Mouse (Mus musculus) adrenal gland, adult 18-20 months (tissue): ENCODE measurements around the gene Fam214a. TPM values are rescaled to one million over a fixed set of nuclear protein-coding genes. Genes with fewer than 3 reads are reported as not detected.
A peak's percentile ranks its signal among the peaks of the same experiment; 100 is the strongest.

Experiments
- DNase-seq, 2 experiments: peaks; one replicate each; pipeline ENCODE4 v3.0.0; 2021 to 2022; ENCODE audit warnings: low spot score in 2 of 2
- total RNA-seq, 2 experiments: library from RNA; stranded (reverse); gene quantifications; 1 replicate in 1 of 2; 2 replicates in 1 of 2; pipeline ENCODE4 v1.2.3; 2021

Fam214a gene
- total RNA-seq, 2 experiments from 2014 or later = 65.1 to 78.0 TPM

- no peak for DNase-seq
Observed at GRCm38 (mm10) chr9:74946713-74947402, 5.8 kb upstream of the Fam214a start.

DNA sequence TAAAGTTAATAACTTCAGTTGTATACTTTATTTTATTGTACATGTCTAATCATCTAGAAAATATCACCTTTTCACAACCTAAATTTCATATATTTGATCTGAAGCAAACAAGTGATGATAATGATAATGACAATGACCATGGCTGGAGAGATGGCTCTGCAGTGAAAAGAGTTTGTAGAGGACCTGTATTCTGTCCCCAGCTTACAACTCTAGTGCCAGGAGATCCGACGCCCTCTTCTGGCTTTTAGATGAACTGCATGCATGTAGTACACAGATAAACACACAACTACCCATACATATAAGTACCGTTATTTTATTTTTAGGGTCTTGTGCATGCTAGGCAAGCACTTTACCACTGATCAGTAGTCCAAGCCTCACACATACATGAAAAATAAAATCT is 1.2 kb upstream of the Fam214a start:
- no peak for DNase-seq

DNA sequence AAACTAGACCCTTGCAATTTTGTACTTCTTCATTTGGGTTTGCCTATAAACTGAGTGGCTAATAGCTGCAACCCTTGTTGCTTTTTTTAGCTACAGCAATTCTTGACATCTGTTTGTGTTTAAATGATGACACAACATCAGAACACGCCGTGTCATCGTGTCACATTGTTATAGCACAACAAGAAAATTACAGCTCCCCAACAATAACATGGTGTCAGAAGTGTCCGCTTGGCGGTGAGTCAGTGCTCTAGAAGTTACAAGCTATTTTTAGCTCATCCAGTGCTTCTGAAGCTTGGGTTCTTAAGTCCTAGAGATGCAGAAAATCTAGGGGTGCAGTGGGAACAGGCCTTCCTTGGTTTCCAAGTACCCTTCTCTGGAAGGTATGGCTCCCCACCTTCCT is 578 bp upstream of the Fam214a start:
- no peak for DNase-seq

DNA sequence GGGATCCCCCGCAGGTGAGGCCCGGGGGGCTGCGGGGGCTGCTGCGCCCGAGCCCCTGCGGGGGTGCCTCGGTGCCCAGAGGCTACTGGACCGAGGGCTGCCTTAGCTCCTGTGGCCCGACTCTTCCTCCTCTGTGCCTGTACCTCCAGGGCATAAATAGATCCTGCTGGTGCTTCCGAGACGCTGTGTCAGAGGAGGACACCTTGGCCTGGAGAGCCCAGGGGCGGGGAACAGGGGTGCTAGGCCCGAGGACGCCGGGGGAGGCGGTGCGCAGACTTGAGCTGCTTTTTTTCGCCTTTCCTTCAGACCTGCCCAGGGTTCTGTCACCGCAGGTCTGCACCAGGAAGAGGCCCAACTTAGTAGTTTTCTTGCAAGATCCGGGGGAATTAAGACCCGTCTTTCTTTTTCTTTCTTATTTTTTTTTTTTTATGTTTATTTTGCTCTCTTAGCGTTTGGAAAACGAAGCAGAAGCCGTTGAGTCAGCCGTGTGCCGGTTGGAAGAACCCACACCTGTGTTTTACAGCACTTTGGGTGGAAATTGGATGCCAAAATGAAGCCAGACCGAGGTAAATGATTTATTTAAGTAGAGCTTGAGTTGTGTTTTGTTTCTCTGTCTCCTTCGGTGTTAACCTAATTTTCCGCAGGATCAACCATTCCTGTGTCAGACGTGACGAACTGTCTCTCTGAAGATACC is 728 bp downstream of the Fam214a start:
- peak; percentile 62 to 73 for DNase-seq

DNA sequence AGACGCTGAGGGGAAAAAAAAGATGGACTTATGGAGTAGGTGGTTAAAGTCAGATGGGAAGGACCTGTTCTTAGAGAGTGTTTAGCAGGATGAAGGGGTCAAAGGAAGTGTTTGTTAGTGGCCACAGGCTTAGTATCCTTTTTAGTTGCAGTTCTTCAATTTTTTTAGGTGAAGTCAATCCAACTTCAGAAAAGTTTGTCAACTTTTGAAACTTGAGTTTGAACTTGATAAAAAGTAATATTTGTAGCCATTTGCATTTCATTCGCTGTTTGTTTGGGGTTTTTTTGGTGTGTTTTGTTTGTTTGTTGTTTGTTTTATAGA is 1.2 kb downstream of the Fam214a start:
- DNase-seq = no peak

DNA sequence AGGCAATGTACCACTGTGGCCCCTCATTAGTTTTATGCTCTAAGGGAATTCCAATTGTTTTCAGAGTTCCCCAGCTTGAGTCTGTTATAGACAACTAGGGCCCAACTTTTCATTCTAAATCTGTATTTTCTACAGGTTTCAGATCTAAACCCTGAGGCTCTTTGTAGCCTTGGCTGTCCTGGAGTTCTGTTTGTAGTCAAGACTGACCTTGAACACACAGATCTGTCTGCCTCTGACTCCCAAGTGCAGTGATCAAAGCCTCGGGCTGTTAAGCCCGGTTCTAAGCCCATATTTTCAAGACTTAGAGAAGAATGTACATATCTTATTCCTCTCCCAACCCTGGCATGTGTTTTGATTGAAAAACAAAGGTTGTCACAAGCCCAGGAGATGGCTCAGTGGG is 1.7 kb downstream of the Fam214a start:
- no peak for DNase-seq

- no peak for DNase-seq
Observed at GRCm38 (mm10) chr9:74960630-74961029, 7.9 kb downstream of the Fam214a start.

DNA sequence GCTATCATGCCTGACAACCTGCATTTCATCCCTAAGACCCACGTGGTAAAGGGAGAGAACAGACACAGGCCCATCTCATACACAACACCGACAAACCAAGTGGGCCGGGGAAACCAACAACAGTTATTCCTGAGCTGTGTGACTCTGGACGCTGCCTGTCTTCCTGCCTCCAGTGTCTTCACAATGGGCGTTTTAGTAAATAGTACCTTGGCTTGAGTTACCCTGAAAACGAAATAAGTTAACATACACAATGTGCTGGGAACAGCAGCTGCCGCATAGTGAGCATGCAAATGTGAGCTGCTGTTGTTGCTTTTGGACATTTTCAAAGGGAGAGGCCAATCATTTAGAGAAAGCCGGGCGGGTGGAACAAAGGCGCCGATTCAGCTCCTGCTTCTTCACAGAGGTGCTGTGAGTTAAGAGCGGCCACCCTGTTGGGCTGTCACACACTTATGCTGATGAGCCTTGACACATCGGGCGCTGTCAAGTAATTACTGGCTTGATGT is 8.4 kb downstream of the Fam214a start:
- no peak for DNase-seq

DNA sequence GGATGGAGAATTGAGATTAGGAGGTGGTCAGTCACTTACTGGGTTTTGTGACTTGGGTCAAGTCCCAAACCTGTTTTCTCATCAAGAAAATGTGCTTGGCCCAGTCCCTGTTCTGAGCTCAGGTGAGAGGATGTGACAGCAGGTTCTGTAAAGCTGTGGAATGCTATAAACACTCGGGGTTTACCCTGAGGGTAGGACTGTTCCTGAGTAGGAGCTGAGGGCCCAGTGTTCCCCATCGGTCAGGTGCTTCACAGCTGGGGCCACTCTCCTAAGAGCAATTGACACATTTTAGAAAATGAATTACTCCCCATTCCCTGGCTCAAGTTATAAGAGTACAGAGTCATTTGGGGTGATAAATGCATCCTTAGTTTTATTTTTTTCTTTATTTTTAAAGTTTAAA is 11.3 kb downstream of the Fam214a start:
- DNase-seq = no peak

GRCm38 (mm10) chr9:74964866-74965384 is 12.2 kb downstream of the Fam214a start:
- no peak for DNase-seq

- no peak for DNase-seq
Observed at GRCm38 (mm10) chr9:74966200-74966599, 13.5 kb downstream of the Fam214a start.

DNA sequence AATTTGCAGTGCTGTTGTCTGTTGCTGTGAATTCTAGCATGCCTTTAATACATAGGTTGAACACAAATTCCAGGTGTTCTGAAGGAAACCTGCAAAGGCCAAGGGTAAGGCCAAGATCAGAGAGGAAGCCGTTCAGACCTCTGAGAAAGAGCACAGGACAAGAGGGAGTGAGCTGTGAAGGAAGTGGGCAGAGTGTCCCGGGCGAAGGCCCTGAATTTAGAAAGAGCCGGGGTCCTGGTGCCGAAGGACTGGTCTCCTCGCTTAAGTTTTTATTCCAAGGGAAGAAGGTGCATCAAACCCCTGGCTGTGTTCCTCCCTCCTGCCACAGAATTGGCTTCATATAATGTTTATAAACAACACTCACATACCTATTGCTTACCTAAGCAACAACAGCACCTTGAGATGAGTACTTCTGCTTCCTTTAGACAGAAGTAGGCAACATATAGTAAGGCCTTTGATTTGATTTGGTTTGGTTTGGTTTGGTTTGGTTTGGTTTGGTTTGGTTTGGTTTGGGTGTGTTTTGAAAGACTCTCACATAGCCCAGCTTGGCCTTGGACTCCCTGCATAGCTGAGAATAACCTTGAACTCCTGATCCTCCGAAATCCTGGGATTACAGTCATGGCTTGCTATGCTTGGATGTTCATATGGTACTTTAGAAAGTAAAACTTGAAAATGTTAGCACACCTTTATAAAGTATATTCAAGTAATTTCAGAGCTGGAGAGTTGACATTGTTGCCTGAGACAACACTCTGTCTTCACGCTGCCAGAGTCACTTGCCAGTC is 16.2 kb downstream of the Fam214a start:
- DNase-seq = no peak

DNA sequence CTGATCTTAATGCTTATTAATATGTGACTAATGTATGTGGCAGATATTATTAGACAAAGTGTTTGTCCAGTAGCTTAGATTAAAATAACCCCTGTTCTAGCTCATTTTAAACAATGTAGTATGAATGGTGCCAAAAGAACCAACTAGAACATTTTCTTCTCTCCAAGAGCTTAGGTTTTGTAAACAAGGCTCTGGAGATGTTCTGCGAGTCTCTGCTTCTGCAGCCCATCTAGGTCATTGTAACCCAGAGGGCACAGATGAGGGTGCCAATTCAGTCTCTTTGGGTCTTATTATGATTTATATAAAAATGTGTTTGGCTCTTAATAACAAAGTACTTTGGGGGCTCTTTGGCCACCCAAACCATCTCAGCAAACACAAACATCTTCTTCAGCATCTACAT is 17.9 kb downstream of the Fam214a start:
- no peak for DNase-seq

- no peak for DNase-seq
Observed at GRCm38 (mm10) chr9:74971191-74971976, 18.7 kb downstream of the Fam214a start.

DNA sequence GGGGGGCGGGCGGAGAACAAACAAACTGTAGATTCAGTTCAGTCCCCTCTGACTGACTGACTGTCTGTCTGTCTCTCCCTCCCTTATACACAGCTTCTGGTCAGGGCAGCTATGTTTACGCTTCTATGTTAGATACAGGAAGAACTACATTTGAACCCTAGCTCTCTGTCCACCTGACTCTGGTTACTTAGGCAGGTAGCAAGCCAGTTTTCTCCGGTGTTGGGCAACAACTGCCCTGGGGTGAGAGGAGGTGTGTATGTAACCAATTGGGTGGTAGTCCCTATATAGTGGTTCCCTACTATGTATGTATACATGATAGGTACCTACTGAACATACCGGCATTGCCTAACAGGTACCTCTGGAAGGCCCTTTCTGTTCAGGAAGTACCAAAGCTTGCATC is 20.1 kb downstream of the Fam214a start:
- DNase-seq = no peak

DNA sequence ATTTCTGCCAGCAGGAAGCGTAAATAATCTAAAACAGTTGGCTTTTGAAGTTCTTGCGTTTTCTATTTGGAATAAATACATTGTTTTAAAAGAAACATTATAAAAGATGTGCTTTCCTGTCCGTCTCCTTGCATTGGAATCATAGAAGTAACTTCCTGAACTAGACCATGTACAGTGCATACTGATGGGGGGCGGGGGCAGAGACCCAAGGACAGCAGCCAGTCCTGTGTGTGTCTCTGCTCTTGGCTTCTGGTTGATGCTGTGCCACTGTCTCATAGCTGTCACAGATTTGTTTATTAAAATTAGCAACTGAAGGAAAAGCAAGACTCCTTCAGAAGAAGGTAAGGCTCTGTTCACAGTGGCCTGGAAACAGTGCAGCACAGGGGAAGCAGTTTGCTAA is 20.5 kb downstream of the Fam214a start:
- DNase-seq = no peak

GRCm38 (mm10) chr9:74974758-74975157 is 22.1 kb downstream of the Fam214a start:
- peak in 1 of 2 experiments; percentile 21 for DNase-seq

DNA sequence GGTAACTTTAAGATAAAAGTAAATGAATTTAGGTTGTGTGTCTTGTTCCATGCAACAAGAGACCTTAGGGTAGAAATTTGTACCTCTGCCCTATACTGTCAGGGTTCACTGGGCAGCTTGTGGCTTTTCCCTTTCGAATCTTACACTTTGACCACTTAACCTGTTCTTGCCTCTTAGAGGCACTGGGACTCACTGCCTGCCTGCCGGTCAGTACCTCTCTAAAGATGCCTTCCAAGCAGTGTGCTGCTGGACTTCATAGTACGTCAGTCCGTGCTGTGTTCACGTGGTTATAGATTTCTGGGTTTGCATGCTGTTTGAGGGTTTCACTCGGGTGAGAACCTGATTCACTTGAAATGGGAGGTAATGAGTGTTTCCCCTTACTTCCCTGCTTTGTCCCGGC is 22.7 kb downstream of the Fam214a start:
- no peak for DNase-seq

- peak; percentile 74 to 83 for DNase-seq
Observed at GRCm38 (mm10) chr9:74975911-74976563, 23.4 kb downstream of the Fam214a start.

DNA sequence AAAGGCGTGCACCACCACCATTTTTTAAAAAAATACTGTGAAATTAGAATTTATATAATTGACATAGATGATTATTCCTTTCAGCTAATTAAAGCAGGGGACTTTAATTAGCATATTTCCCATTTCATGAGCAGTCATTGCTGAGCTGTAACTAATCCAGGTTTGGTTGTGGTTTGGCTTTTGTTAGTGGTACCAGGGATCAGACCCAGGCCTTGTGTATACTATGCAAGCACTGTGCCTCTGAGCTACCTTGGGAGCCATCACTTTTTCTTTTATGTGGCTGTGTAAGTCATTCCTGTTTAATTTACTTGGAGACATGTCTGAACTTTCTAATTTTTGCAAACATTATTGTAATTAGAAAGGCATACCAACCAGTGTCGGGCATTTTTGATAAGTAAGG is 24.6 kb downstream of the Fam214a start:
- no peak for DNase-seq
